Mouse (Mus musculus): ENCODE measurements around the gene Dab1. TPM values are rescaled to one million over a fixed set of nuclear protein-coding genes. Genes with fewer than 3 reads are reported as not detected.

The Dab1 gene
- total RNA-seq, 2 experiments from 2014 or later, result 117 to 119 TPM

DNA sequence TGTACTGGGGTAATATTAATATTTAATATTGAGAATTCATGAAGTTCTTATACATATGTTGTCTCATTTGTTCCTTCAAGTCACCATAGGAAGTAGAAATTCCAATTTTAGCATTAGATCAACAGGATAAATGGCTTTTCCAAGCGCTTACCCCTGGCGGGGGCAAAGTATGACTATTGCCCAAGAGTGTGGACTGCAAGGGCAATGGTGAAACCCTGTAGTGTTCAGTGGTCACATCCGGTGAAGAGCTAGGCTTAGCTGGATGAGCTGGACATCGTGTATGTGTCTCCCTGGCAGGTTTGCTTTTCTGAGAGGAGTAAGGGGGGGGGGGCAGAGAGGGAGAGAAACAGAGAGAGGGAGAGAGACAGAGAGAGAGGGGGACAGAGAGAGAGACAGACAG is 819.6 kb downstream of the Dab1 start:
- no peak for DNase-seq (ENCODE audit: low spot score in 2 of 2)

- DNase-seq (ENCODE audit: low spot score in 2 of 2), result no peak
Measured at GRCm38 (mm10) chr4:104439641-104440040, 820.5 kb downstream of the Dab1 start.

DNA sequence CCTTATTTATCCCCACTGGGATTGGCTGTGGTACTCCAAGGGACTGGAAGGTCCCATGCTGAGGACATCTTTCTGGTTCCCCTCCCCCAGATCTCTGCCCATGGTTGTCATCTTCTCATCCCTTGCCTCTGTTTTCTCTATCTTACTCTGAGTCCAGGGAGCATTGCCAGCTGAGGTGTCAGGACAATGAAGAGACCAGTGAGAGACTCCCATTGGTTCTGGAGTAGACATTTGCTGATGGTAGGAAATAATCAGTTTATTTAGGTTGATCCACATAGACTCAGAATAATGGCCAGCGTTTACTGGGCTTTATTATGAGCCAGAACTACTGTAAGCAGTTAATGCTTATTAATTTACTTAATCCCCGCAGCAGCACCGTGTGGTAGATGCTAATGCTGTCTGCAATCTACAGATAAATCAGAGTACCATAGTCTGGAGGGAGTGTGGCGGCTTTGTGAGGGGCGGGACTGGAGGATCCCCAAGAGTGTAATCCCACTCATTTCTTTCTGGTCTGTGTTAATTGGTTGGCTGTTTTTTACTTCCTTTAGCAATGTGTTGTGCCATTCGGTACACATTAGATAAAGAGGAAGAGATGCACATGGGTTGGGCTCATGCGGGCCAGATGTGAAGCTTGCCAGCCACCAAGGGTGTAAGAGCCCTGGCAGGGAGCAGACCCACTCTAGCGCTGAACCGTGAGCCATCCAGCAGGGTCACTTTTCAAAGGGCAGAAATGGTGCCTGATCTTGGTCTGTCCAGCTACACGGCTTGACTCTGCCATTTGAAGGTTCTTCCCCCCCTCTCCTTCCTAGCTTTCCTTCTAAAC is 824.0 kb downstream of the Dab1 start:
- no peak for DNase-seq (ENCODE audit: low spot score in 2 of 2)

DNA sequence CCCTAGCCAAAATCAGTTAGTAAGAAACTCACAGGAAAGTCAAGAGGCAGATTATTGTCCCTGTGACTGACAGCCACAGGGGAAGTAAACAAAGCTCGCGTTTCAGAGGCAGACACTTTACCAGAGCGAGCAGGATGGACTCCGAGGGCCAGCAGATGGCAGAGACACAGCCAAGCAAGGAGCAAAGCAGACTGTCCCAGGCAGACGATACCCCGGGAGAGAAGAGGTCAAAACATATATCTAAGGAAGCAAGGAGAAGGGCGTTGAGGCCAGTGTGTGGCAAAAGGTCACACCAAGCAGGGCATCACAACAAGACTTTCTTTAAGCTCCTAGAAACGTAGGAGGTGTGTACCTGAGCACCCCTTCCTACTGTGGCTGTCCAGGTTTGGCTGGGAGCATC is 824.6 kb downstream of the Dab1 start:
- no peak for DNase-seq (ENCODE audit: low spot score in 2 of 2)

DNA sequence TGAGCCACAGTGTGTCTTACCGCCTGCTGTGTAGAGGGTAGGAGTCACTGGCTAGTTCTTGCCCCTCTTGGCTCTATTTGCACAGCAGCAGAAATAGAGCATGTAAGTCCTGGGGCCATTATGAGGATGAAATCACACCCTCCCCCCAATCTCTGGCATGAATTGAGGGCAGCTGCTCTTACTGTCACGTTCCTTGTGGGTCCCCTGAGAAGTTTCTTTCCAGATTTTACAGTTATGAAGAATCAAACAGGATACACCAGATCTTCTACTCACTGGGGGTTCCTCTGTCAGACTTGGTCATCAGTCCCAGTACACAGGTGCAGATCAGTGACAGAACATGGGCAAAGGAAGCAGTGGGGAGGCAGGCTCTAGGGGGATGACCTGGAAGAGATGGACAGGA is 825.8 kb downstream of the Dab1 start:
- no peak for DNase-seq (ENCODE audit: low spot score in 2 of 2)

DNA sequence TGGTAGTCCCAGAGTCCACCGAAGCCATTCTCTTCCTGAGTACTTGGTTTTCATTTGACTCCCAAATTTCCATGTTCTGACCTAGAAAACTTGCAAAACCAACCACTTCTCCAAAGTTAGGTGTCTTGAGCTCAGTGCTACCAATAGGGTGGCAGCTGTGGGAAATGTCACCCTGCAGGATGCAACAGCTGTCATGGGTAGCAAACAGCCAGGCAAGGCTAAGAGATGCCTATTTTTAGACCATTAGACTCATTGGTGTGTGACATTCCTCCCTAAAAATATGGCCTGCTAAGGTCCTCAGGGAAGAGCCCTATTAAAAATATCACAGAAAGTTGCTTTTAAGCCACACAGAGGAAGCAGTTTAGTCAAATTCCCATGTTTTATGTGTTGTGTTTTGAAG is 829.0 kb downstream of the Dab1 start:
- no peak for DNase-seq (ENCODE audit: low spot score in 2 of 2)

DNA sequence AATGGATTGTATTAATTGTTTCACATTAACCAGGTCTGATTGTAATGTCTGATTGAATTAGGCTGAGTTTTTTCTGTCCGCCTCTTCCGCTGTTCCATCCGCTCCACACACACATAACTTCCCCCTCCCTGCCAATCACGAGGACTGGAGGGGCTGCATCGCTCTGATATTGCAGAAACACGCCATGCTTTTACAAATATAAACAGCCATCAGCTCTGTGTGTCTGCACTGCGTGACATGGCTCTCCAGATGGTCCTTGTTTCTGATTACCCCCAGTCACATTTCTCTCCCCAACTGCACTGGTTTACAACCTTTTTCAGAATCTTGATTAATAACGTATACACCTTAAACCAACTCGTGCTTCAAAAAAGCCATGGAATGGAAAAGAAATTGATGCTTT is 831.5 kb downstream of the Dab1 start:
- no peak for DNase-seq (ENCODE audit: low spot score in 2 of 2)

- peak; percentile 62 to 79 for DNase-seq (ENCODE audit: low spot score in 2 of 2)
Measured at GRCm38 (mm10) chr4:104452587-104452986, 833.4 kb downstream of the Dab1 start.

- DNase-seq (ENCODE audit: low spot score in 2 of 2), result no peak
Measured at GRCm38 (mm10) chr4:104455151-104455550, 836.0 kb downstream of the Dab1 start.

- no peak for DNase-seq (ENCODE audit: low spot score in 2 of 2)
Measured at GRCm38 (mm10) chr4:104455760-104456159, 836.6 kb downstream of the Dab1 start.

- DNase-seq (ENCODE audit: low spot score in 2 of 2), result no peak
Measured at GRCm38 (mm10) chr4:104456173-104456873, 837.2 kb downstream of the Dab1 start.

DNA sequence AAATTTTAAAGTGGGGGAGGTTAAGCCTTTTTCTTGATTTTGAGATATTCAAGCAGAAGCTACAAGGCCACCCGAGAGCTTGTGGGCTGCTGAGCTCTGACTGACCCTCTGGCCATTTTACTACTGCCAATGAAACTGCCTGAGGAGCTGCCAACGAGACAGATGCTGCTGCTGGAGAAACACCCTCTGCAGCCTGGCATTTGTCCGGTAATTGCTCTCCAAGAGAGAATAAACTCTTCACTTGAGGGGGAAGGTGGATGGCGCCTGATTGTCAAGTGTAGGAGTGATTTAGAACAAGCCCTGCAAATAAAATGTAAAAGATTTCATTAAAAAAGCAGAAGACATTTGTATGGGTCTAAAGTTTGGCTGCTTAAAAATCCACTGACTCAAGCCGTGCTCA is 839.6 kb downstream of the Dab1 start:
- peak; percentile 66 to 77 for DNase-seq (ENCODE audit: low spot score in 2 of 2)

- DNase-seq (ENCODE audit: low spot score in 2 of 2), result peak; percentile 24 to 50
Measured at GRCm38 (mm10) chr4:104461106-104462011, 842.2 kb downstream of the Dab1 start.

GRCm38 (mm10) chr4:104462932-104463780 is 844.0 kb downstream of the Dab1 start:
- DNase-seq (ENCODE audit: low spot score in 2 of 2), result no peak

DNA sequence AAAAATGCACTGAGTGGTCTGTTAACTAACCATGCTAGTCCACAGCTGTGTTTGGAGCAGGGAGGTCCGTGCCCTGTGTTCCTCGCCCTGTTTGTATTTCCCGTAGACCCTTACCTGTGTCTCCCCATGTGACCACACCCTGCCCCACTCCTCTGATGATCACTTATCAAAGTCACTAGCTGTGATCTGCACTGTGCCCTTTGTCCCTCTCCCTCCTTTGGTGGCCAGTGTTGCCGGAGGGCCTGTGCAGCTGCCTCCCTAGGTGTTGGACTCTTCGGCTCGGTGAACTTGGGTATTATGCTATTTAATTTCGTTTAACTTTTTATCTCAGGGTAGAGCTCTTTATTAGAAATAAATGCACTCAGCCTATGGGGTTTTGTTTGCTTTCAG is 844.6 kb downstream of the Dab1 start:
- DNase-seq (ENCODE audit: low spot score in 2 of 2), result no peak

GRCm38 (mm10) chr4:104465594-104465993 is 846.4 kb downstream of the Dab1 start:
- no peak for DNase-seq (ENCODE audit: low spot score in 2 of 2)

- no peak for DNase-seq (ENCODE audit: low spot score in 2 of 2)
Measured at GRCm38 (mm10) chr4:104468666-104469065, 849.5 kb downstream of the Dab1 start.

DNA sequence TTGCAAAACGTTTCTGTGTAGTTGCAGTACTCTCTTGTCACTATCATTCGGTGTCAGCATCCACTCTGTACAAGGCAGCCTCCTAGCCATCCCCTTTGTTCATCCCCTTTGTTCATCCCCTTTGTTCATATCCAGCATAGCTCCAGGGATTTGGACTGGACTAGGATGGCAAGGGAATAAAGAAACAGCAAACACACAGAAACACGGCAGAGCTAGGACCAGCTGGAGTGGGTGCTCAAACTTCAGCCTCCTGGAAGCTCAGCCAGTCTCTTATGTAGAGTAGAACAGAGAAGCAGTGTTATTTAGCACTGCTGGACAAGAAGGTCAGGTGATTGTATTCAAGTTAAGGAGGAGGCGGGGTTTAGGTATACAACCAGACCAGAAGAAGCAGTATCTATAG is 853.8 kb downstream of the Dab1 start:
- DNase-seq (ENCODE audit: low spot score in 2 of 2), result no peak

DNA sequence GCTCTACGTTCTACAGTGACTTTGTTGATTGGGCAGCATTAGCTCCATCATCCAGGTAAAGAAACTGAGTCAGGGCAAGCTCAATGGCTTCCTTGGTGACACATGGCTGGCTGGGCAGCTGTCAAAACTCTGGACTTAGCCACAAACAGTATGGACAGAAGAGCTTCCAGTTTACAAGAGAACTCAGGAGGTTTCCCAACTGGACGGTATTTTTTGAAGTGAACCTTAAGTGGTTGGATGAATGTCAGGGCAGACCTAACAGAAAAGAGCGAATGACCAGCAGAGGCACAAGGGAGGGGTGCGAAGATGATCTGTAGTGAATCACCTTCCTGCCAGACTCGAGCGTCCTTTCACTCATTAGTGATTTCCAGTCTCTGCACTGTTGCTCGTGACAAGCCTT is 857.7 kb downstream of the Dab1 start:
- no peak for DNase-seq (ENCODE audit: low spot score in 2 of 2)

DNA sequence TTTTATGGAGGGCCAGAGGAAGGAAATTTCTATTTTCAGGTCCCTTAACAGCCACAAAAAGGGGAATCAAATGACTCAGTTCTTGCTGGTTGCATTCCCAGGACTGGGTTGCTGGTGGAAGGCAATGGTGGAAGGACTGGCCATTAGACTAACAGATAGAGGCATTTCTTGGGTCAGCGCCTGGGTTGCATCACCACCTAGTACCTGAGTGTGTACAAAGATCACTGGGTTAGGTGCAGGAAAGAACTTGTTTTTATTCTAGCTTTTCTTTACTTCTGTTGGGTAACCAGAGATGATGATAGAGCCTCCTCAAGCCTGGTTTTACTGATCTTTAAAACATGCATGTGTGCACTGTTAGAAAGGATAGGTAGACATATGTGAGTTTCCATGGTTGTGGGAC is 864.8 kb downstream of the Dab1 start:
- DNase-seq (ENCODE audit: low spot score in 2 of 2), result no peak

GRCm38 (mm10) chr4:104497221-104497620 is 878.1 kb downstream of the Dab1 start:
- DNase-seq (ENCODE audit: low spot score in 2 of 2), result no peak
